Mouse (Mus musculus): ENCODE data around the gene Fzd7. TPM values are rescaled to one million over a fixed set of nuclear protein-coding genes. Genes with fewer than 3 reads are reported as not detected.

Gene Fzd7
- polyA plus RNA-seq, 1 experiment from 2014 or later, result 17.9 TPM

DNA sequence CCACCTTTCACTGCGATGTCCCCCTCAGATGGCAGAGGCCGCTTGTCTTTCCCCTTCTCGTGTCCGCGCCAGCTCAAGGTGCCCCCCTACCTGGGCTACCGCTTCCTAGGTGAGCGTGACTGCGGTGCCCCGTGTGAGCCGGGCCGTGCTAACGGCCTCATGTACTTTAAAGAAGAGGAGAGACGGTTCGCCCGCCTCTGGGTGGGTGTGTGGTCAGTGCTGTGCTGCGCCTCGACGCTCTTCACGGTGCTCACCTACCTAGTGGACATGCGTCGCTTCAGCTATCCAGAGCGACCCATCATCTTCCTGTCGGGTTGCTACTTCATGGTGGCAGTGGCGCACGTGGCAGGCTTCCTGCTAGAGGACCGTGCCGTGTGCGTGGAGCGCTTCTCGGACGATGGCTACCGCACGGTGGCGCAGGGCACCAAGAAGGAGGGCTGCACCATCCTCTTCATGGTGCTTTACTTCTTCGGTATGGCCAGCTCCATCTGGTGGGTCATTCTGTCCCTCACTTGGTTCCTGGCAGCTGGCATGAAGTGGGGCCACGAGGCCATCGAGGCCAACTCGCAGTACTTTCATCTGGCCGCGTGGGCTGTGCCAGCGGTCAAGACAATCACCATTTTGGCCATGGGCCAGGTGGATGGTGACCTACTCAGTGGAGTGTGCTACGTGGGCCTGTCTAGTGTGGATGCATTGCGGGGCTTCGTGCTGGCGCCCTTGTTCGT, 1.5 kb downstream of the Fzd7 start:
- peak overlapping the region; percentile 96 for H3K4me2 ChIP-seq (ENCODE audit: low read length)
- no peaks in the 10 kb centered on the region for H3K36me3 ChIP-seq (ENCODE audit: insufficient read depth, low read length)
- no peaks in the 10 kb centered on the region for H3K9me3 ChIP-seq (replicated peaks; ENCODE audit: low read length)
- DNase-seq (ENCODE audit: low spot score) (peak; percentile 87), ATAC-seq (replicated peaks; ENCODE audit: low FRiP score, low read depth) (peak; percentile 5)
- H3K27ac ChIP-seq, result peak overlapping the region; percentile 96; the same call in 1 of the 2 replicates
- no peaks in the 10 kb centered on the region for H3K27me3 ChIP-seq (ENCODE audit: insufficient read depth, low read length)
- H3K9ac ChIP-seq (ENCODE audit: low read depth, low read length), result peak overlapping the region; percentile 79
- peak overlapping the region; percentile 70 for H3K4me3 ChIP-seq (replicated peaks; ENCODE audit: low read depth, low read length)
- WGBS, result 2% methylated on average over 46 of the region's 46 CpGs
- peaks cover 12% of the 10 kb centered on the region for H3K4me1 ChIP-seq (replicated peaks; ENCODE audit: insufficient read depth, low read length)
- peak; percentile 83 for TF ChIP-seq CTCF (IDR thresholded peaks at IDR 0.05; ENCODE audit: low read depth)

DNA sequence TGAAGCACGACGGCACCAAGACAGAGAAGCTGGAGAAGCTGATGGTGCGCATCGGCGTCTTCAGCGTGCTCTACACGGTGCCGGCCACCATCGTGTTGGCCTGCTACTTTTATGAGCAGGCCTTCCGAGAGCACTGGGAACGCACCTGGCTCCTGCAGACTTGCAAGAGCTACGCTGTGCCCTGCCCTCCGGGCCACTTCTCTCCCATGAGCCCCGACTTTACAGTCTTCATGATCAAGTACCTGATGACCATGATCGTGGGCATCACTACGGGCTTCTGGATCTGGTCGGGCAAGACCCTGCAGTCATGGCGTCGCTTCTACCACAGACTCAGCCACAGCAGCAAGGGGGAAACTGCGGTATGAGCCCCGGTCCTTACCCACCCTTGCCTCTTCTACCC, 2.1 kb downstream of the Fzd7 start:
- ATAC-seq (replicated peaks; ENCODE audit: low FRiP score, low read depth), result no peak
- Histone ChIP-seq H3K27me3 (ENCODE audit: insufficient read depth, low read length) (no peaks in the 10 kb centered on the region), H3K27ac (peak overlapping the region; percentile 67; the same call in 1 of the 2 replicates), H3K9ac (ENCODE audit: low read depth, low read length) (peak overlapping the region; percentile 79), H3K36me3 (ENCODE audit: insufficient read depth, low read length) (no peaks in the 10 kb centered on the region), H3K4me3 (replicated peaks; ENCODE audit: low read depth, low read length) (peak overlapping the region; percentile 70), H3K4me1 (replicated peaks; ENCODE audit: insufficient read depth, low read length) (peaks cover 12% of the 10 kb centered on the region), H3K9me3 (replicated peaks; ENCODE audit: low read length) (no peaks in the 10 kb centered on the region), H3K4me2 (ENCODE audit: low read length) (peak overlapping the region; percentile 96)
- TF ChIP-seq CTCF (IDR thresholded peaks at IDR 0.05; ENCODE audit: low read depth), result no peak
- DNase-seq (ENCODE audit: low spot score), result no peak
- 10% methylated on average over 21 of the region's 21 CpGs for WGBS

DNA sequence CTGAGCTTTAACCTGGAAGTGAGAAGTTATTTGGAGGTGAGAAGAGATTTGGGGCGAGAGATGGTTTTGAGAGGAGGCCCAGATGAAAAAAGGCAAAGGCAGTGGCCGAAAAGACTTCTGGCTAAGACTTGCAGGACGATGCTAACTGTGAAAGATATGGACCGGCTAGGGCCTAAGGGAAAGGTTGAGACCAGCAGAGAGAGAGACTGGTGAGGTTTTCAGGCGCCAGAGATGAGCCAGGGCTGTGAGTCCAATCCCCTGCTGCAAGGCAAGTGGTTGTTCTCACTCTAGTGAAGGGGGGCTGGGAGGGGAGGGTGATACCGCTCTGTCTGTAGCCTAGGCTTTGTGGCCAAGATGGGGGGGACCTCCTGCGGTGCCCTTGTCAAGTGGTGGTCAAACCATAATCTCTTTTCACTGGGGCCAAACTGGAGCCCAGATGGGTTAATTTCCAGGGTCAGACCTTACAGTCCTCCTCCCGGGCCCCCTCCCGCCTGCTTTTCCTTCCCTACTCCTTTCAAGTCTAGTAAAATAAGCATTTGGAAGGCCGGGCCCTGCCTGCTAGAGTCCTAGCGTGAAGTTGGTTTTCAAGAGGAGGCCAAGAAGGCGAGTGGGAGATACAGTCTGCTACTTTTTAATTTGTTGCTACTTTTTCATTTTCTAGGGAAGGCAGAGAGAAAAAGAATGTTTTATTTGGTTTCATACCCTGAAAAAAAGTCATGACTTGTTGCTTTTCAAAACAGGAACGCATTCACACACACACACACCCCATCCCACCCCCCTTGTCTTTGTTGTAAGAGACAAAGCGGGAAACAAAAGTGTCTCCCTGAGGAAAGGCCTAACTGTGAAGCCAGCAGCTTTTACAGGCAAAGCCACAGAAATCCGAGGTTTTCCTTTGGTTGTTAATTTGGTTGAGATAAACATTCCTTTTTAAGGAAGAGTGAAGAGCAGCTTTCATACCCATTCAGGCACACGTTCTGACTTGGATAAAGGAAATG, 2.9 kb downstream of the Fzd7 start:
- peak overlapping the region; percentile 70 for H3K4me3 ChIP-seq (replicated peaks; ENCODE audit: low read depth, low read length)
- ATAC-seq (replicated peaks; ENCODE audit: low FRiP score, low read depth) (no peak), DNase-seq (ENCODE audit: low spot score) (peak; percentile 60)
- no peaks in the 10 kb centered on the region for H3K9me3 ChIP-seq (replicated peaks; ENCODE audit: low read length)
- peaks cover 12% of the 10 kb centered on the region for H3K4me1 ChIP-seq (replicated peaks; ENCODE audit: insufficient read depth, low read length)
- H3K27me3 ChIP-seq (ENCODE audit: insufficient read depth, low read length), result no peaks in the 10 kb centered on the region
- peak overlapping the region; percentile 96 for H3K4me2 ChIP-seq (ENCODE audit: low read length)
- no peak for TF ChIP-seq CTCF (IDR thresholded peaks at IDR 0.05; ENCODE audit: low read depth)
- WGBS, result 16% methylated on average over 16 of the region's 16 CpGs
- peak overlapping the region; percentile 79 for H3K9ac ChIP-seq (ENCODE audit: low read depth, low read length)
- peak overlapping the region; percentile 67; the same call in 1 of the 2 replicates for H3K27ac ChIP-seq
- peaks cover under 1% of the 10 kb centered on the region; the same call in 1 of the 2 replicates for H3K36me3 ChIP-seq (ENCODE audit: insufficient read depth, low read length)

GRCm38 (mm10) chr1:59485803-59486202, 3.6 kb downstream of the Fzd7 start:
- Histone ChIP-seq H3K4me2 (ENCODE audit: low read length) (peak overlapping the region; percentile 96), H3K4me1 (replicated peaks; ENCODE audit: insufficient read depth, low read length) (peaks cover 12% of the 10 kb centered on the region), H3K27ac (no peak overlapping the region), H3K4me3 (replicated peaks; ENCODE audit: low read depth, low read length) (peak overlapping the region; percentile 70), H3K9me3 (replicated peaks; ENCODE audit: low read length) (no peaks in the 10 kb centered on the region), H3K9ac (ENCODE audit: low read depth, low read length) (peak overlapping the region; percentile 79; the same call in 1 of the 2 replicates), H3K36me3 (ENCODE audit: insufficient read depth, low read length) (peaks cover 4% of the 10 kb centered on the region; the same call in 1 of the 2 replicates), H3K27me3 (ENCODE audit: insufficient read depth, low read length) (no peaks in the 10 kb centered on the region)
- WGBS, result 53% methylated on average over 4 of the region's 4 CpGs
- ATAC-seq (replicated peaks; ENCODE audit: low FRiP score, low read depth), result no peak
- no peak for TF ChIP-seq CTCF (IDR thresholded peaks at IDR 0.05; ENCODE audit: low read depth)
- no peak for DNase-seq (ENCODE audit: low spot score)

GRCm38 (mm10) chr1:59487651-59488051, 5.4 kb downstream of the Fzd7 start:
- TF ChIP-seq CTCF (IDR thresholded peaks at IDR 0.05; ENCODE audit: low read depth), result no peak
- WGBS, result 10% methylated on average over 10 of the region's 10 CpGs

GRCm38 (mm10) chr1:59488481-59488880, 6.3 kb downstream of the Fzd7 start:
- no peak for TF ChIP-seq CTCF (IDR thresholded peaks at IDR 0.05; ENCODE audit: low read depth)
- Histone ChIP-seq H3K27ac (no peak overlapping the region), H3K9ac (ENCODE audit: low read depth, low read length) (no peak overlapping the region)

More at GRCm38 (mm10) chr1:59487651-59488051, 5.4 kb downstream of the Fzd7 start:
- Histone ChIP-seq H3K9ac (ENCODE audit: low read depth, low read length) (peak overlapping the region; percentile 27; the same call in 1 of the 2 replicates), H3K4me2 (ENCODE audit: low read length) (peak overlapping the region; percentile 96), H3K27ac (peak overlapping the region; percentile 68), H3K27me3 (ENCODE audit: insufficient read depth, low read length) (no peaks in the 10 kb centered on the region), H3K4me3 (replicated peaks; ENCODE audit: low read depth, low read length) (peak overlapping the region; percentile 22), H3K36me3 (ENCODE audit: insufficient read depth, low read length) (peaks cover 4% of the 10 kb centered on the region; the same call in 1 of the 2 replicates), H3K4me1 (replicated peaks; ENCODE audit: insufficient read depth, low read length) (peaks cover 12% of the 10 kb centered on the region), H3K9me3 (replicated peaks; ENCODE audit: low read length) (no peaks in the 10 kb centered on the region)
- ATAC-seq (replicated peaks; ENCODE audit: low FRiP score, low read depth) (no peak), DNase-seq (ENCODE audit: low spot score) (no peak)

More at GRCm38 (mm10) chr1:59488481-59488880, 6.3 kb downstream of the Fzd7 start:
- Histone ChIP-seq H3K4me1 (replicated peaks; ENCODE audit: insufficient read depth, low read length) (peaks cover 12% of the 10 kb centered on the region), H3K27me3 (ENCODE audit: insufficient read depth, low read length) (no peaks in the 10 kb centered on the region), H3K36me3 (ENCODE audit: insufficient read depth, low read length) (peaks cover 4% of the 10 kb centered on the region; the same call in 1 of the 2 replicates), H3K4me2 (ENCODE audit: low read length) (peak overlapping the region; percentile 96; the same call in 1 of the 2 replicates), H3K4me3 (replicated peaks; ENCODE audit: low read depth, low read length) (no peak overlapping the region), H3K9me3 (replicated peaks; ENCODE audit: low read length) (no peaks in the 10 kb centered on the region)
- WGBS, result 36% methylated on average over 4 of the region's 4 CpGs
- DNase-seq (ENCODE audit: low spot score), result no peak
- ATAC-seq (replicated peaks; ENCODE audit: low FRiP score, low read depth), result no peak
